Mouse (Mus musculus) kidney, adult 2 months (tissue): ENCODE results near the gene Ctnnbl1. TPM values are rescaled to one million over a fixed set of nuclear protein-coding genes. Genes with fewer than 3 reads are reported as not detected.

Source experiments
- DNase-seq: peaks from one replicate; pipeline ENCODE4 v3.0.0; 2021
- H3K27ac ChIP-seq: fragments of 200-500 bp; 2 replicates; pipeline ENCODE4 v1.5.1; 2012; ENCODE audit warnings: low read depth, low read length, control low read depth, inconsistent platforms; ENCODE audit not compliant: insufficient read depth
- H3K27me3 ChIP-seq: fragments of 200-500 bp; replicated peaks from 2 replicates; pipeline ENCODE4 v1.6.1; 2012; ENCODE audit warnings: mild to moderate bottlenecking, moderate library complexity, low read length, inconsistent platforms; ENCODE audit not compliant: control insufficient read depth, insufficient read depth
- H3K36me3 ChIP-seq: fragments of 200-500 bp; 2 replicates; pipeline ENCODE4 v1.6.1; 2012; ENCODE audit warnings: mild to moderate bottlenecking, moderate library complexity, low read length, inconsistent platforms; ENCODE audit not compliant: control insufficient read depth, insufficient read depth
- H3K4me1 ChIP-seq: fragments of 200-500 bp; 2 replicates; pipeline ENCODE4 v1.6.1; 2011; ENCODE audit warnings: low read length; ENCODE audit not compliant: control insufficient read depth, insufficient read depth
- H3K4me3 ChIP-seq: fragments of 200-500 bp; 2 replicates; pipeline ENCODE4 v1.5.1; 2011; ENCODE audit warnings: mild to moderate bottlenecking, low read depth, low read length, control low read depth; ENCODE audit not compliant: insufficient read depth
- CTCF ChIP-seq: fragments of 200-500 bp; conservative IDR thresholded peaks from 2 replicates; pipeline ENCODE4 v1.5.1; 2011; ENCODE audit warnings: low read depth, mild to moderate bottlenecking, control low read depth, low read length, moderate library complexity, mixed read lengths; ENCODE audit not compliant: insufficient read depth, insufficient read length
- POLR2A ChIP-seq: fragments of 200-500 bp; IDR thresholded peaks from one replicate; pipeline ENCODE4 v1.6.1; 2011; ENCODE audit warnings: low read depth, low read length, control low read depth
- WGBS: fragments of 180-500 bp; shearing (Covaris S2); methylation state at CpG from one replicate; pipeline ENCODE4 v1.1.7; 2018; 5-methylcytosine and 5-hydroxymethylcytosine counted together
- polyA plus RNA-seq: library from polyadenylated mRNA; depleted of rRNA; stranded (reverse); fragments of >200 nt; gene quantifications from 2 replicates; pipeline ENCODE4 v1.2.3, GENCODE M21; 2012

The Ctnnbl1 gene
- polyA plus RNA-seq, 1 experiment, result 16.7 TPM

- H3K27ac ChIP-seq, result no peak overlapping the region
- no peak overlapping the region for H3K4me3 ChIP-seq
- no peak for TF ChIP-seq POLR2A
- no peak for TF ChIP-seq CTCF
- WGBS, result 98% methylated on average over 4 of the region's 4 CpGs
- no peaks in the 10 kb centered on the region for H3K4me1 ChIP-seq
- H3K36me3 ChIP-seq, result peaks cover 1% of the 10 kb centered on the region; the same call in 1 of the 2 replicates
- no peaks in the 10 kb centered on the region for H3K27me3 ChIP-seq
- no peak for DNase-seq
Measured at GRCm38 (mm10) chr2:157813121-157813520, 75.9 kb downstream of the Ctnnbl1 start.

GRCm38 (mm10) chr2:157814116-157814964, 77.1 kb downstream of the Ctnnbl1 start:
- Histone ChIP-seq H3K36me3 (peaks cover 1% of the 10 kb centered on the region; the same call in 1 of the 2 replicates), H3K27me3 (no peaks in the 10 kb centered on the region), H3K4me1 (no peaks in the 10 kb centered on the region), H3K4me3 (no peak overlapping the region), H3K27ac (no peak overlapping the region)
- 66% methylated on average over 11 of the region's 11 CpGs for WGBS
- no peak for DNase-seq
- no peak for TF ChIP-seq POLR2A
- TF ChIP-seq CTCF, result no peak

DNA sequence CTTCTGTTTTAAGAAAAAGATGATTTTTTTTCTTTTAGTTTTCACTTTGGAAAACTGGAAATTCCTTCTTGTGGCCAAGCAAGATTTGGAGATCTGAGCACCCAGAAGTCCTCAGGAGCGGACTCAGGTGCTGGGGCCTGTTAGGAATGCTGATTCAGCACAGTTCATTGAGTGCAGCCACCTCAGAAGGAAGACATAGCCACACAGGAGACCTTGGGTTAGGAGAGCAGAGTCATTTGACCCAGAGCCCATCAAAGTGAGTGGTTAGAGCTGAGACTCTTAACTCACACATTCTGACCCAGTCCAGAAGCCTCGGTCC, 77.7 kb downstream of the Ctnnbl1 start:
- no peak overlapping the region for H3K4me3 ChIP-seq
- H3K27ac ChIP-seq, result no peak overlapping the region
- DNase-seq, result no peak
- TF ChIP-seq POLR2A (no peak), CTCF (no peak)
- H3K4me1 ChIP-seq, result no peaks in the 10 kb centered on the region
- 94% methylated on average over 2 of the region's 2 CpGs for WGBS
- H3K36me3 ChIP-seq, result peaks cover 1% of the 10 kb centered on the region; the same call in 1 of the 2 replicates
- H3K27me3 ChIP-seq, result no peaks in the 10 kb centered on the region

DNA sequence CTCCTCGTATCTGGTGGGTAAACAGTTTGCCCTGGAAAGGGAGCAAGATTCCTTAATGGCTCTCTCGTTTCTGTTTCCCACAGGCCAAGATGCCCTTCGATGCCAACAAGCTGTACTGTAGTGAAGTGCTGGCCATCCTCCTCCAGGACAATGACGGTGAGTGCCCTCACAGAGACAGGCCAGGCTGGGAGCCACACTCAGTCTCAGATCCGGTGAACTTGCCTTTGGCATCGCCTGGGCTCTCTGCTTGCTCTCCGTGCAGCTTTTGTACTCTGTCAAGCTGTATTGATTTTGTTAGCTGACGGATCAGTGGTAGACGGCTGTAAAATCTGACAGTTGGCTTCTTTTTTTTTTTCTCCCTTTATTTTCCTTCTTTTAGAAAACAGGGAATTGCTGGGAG, 80.5 kb downstream of the Ctnnbl1 start:
- DNase-seq, result no peak
- 87% methylated on average over 9 of the region's 9 CpGs for WGBS
- H3K27ac ChIP-seq, result no peak overlapping the region
- H3K27me3 ChIP-seq, result no peaks in the 10 kb centered on the region
- peaks cover 1% of the 10 kb centered on the region; the same call in 1 of the 2 replicates for H3K36me3 ChIP-seq
- H3K4me1 ChIP-seq, result no peaks in the 10 kb centered on the region
- TF ChIP-seq POLR2A (no peak), CTCF (no peak)
- no peak overlapping the region for H3K4me3 ChIP-seq

- H3K27me3 ChIP-seq, result no peaks in the 10 kb centered on the region
- TF ChIP-seq POLR2A (no peak), CTCF (no peak)
- no peak for DNase-seq
- WGBS, result 84% methylated on average over 15 of the region's 15 CpGs
- no peaks in the 10 kb centered on the region for H3K4me1 ChIP-seq
- H3K36me3 ChIP-seq, result peaks cover 1% of the 10 kb centered on the region; the same call in 1 of the 2 replicates
- no peak overlapping the region for H3K4me3 ChIP-seq
- no peak overlapping the region for H3K27ac ChIP-seq
Measured at GRCm38 (mm10) chr2:157818576-157819320, 81.5 kb downstream of the Ctnnbl1 start.

DNA sequence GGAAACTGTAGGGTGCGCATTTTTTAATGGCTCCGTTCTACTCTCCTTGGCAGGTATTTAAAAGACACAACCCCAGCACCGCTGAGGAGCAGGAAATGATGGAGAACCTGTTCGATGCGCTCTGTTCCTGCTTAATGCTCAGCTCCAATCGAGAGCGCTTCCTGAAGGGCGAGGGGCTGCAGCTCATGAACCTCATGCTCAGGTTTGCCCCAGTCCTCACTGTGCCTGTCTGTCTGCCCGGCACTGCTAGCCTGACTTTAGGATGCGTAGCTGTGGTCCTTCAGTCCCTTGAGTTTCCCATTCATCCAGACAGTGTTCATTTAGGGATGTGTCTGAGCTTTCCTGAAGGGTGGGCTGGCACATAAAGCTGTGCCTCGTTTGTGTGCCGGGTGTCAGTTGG, 82.2 kb downstream of the Ctnnbl1 start:
- no peaks in the 10 kb centered on the region for H3K4me1 ChIP-seq
- WGBS, result 94% methylated on average over 12 of the region's 12 CpGs
- H3K36me3 ChIP-seq, result peaks cover 1% of the 10 kb centered on the region; the same call in 1 of the 2 replicates

DNA sequence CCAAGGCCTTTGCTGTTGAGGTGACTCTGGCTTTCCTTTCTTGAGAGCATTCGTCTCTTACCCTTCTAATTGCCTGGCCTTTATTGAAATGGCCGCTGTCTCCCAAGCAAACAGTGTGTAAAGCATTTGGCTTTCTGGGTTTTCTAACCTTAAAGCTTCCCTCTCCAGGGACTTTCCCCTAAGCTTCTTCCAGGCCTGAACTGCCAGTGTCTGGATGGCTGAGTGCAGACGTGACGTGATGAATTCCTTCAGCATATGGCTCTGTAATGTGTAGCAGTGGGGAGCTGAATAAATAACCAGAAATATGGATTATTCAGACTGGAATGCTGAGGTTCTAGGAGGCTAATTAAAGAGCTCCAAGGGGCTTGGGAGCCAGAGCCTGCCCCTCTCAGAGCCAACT, 84.1 kb downstream of the Ctnnbl1 start:
- no peaks in the 10 kb centered on the region for H3K27me3 ChIP-seq
- H3K36me3 ChIP-seq, result peaks cover 1% of the 10 kb centered on the region; the same call in 1 of the 2 replicates
- H3K4me3 ChIP-seq, result no peak overlapping the region
- WGBS, result 85% methylated on average over 4 of the region's 4 CpGs
- TF ChIP-seq CTCF (no peak), POLR2A (no peak)
- no peak for DNase-seq
- no peaks in the 10 kb centered on the region for H3K4me1 ChIP-seq
- H3K27ac ChIP-seq, result no peak overlapping the region

More for the DNA sequence above, 82.2 kb downstream of the Ctnnbl1 start:
- Histone ChIP-seq H3K27ac (no peak overlapping the region), H3K4me3 (no peak overlapping the region), H3K27me3 (no peaks in the 10 kb centered on the region)
- no peak for DNase-seq
- no peak for TF ChIP-seq POLR2A
